Mouse (Mus musculus) hindbrain, embryonic 15.5 days (tissue): ENCODE measurements around the gene Madcam1. TPM values are rescaled to one million over a fixed set of nuclear protein-coding genes. Genes with fewer than 3 reads are reported as not detected.
A peak's percentile ranks its signal among the peaks of the same experiment; 100 is the strongest.

ENCODE experiments used
- ATAC-seq: fragments of 200-750 bp; cut with Nextera tagmentation; 2 replicates; pipeline ENCODE4 v1.8.0; 2017; ENCODE audit warnings: low read depth, moderate number of reproducible peaks, moderate TSS enrichment; ENCODE audit not compliant: low FRiP score
- H3K27ac ChIP-seq: fragments of 300-500 bp; sonication (generic); replicated peaks from 2 replicates; pipeline ENCODE4 v1.5.1; 2015; ENCODE audit warnings: mild to moderate bottlenecking, inconsistent platforms
- H3K27me3 ChIP-seq: fragments of 300-500 bp; sonication (generic); 2 replicates; pipeline ENCODE4 v1.6.1; 2015; ENCODE audit warnings: control low read depth, inconsistent platforms
- H3K36me3 ChIP-seq: fragments of 300-500 bp; sonication (generic); 2 replicates; pipeline ENCODE4 v1.6.1; 2015; ENCODE audit warnings: control low read depth, inconsistent platforms
- H3K4me1 ChIP-seq: fragments of 300-500 bp; sonication (generic); replicated peaks from 2 replicates; pipeline ENCODE4 v1.6.1; 2015; ENCODE audit warnings: control low read depth, inconsistent platforms
- H3K4me2 ChIP-seq: fragments of 300-500 bp; sonication (generic); 2 replicates; pipeline ENCODE4 v1.6.1; 2015; ENCODE audit warnings: moderate library complexity, mild to moderate bottlenecking, inconsistent platforms
- H3K4me3 ChIP-seq: fragments of 300-500 bp; sonication (generic); 2 replicates; pipeline ENCODE4 v1.5.1; 2015; ENCODE audit warnings: mild to moderate bottlenecking, inconsistent platforms
- H3K9ac ChIP-seq: fragments of 300-500 bp; sonication (generic); 2 replicates; pipeline ENCODE4 v1.6.1; 2015; ENCODE audit warnings: inconsistent platforms
- H3K9me3 ChIP-seq: fragments of 300-500 bp; sonication (generic); 2 replicates; pipeline ENCODE4 v1.6.1; 2016; ENCODE audit warnings: control low read depth, inconsistent platforms
- WGBS: fragments of 180-500 bp; shearing (Covaris S2); methylation state at CpG from one replicate; pipeline ENCODE4 v1.1.7; 2015; 5-methylcytosine and 5-hydroxymethylcytosine counted together
- polyA plus RNA-seq: library from polyadenylated mRNA; unstranded; fragments of >200 nt; fragmentation: Nextera tagmentation; extraction: Ambion mirVana; gene quantifications from 2 replicates; pipeline ENCODE4 v1.2.1, GENCODE M21; 2015

The Madcam1 gene
- polyA plus RNA-seq, 1 experiment from 2014 or later = 0.87 TPM

- Histone ChIP-seq H3K4me1 (peaks cover 33% of the 10 kb centered on the region), H3K27ac (peak overlapping the region; percentile 40; the same call in 1 of the 2 replicates), H3K27me3 (no peaks in the 10 kb centered on the region), H3K9ac (0 out of 2 replicates have a peak overlapping the region, but pooled peaks have one; percentile 93), H3K4me3 (peak overlapping the region; percentile 85), H3K9me3 (no peaks in the 10 kb centered on the region), H3K36me3 (peaks cover 17% of the 10 kb centered on the region), H3K4me2 (peak overlapping the region; percentile 95)
- no peak for ATAC-seq
- WGBS = 86% methylated on average over 5 of the region's 5 CpGs
Observed at GRCm38 (mm10) chr10:79706406-79707094, 42.2 kb downstream of the Madcam1 start.

- Histone ChIP-seq H3K4me3 (peak overlapping the region; percentile 5; the same call in 1 of the 2 replicates), H3K36me3 (peaks cover 20% of the 10 kb centered on the region), H3K9me3 (no peaks in the 10 kb centered on the region), H3K4me1 (peaks cover 33% of the 10 kb centered on the region), H3K4me2 (peak overlapping the region; percentile 95), H3K27me3 (no peaks in the 10 kb centered on the region), H3K27ac (no peak overlapping the region), H3K9ac (0 out of 2 replicates have a peak overlapping the region, but pooled peaks have one; percentile 1)
- WGBS = 81% methylated on average over 1 of the region's 1 CpGs
- no peak for ATAC-seq
Observed at GRCm38 (mm10) chr10:79707162-79707561, 42.8 kb downstream of the Madcam1 start.

- no peak overlapping the region for H3K27ac ChIP-seq
- ATAC-seq = no peak
- H3K9ac ChIP-seq = no peak overlapping the region
- 69% methylated on average over 4 of the region's 4 CpGs for WGBS
- H3K9me3 ChIP-seq = no peaks in the 10 kb centered on the region
- H3K4me2 ChIP-seq = peak overlapping the region; percentile 95
- no peak overlapping the region for H3K4me3 ChIP-seq
- H3K27me3 ChIP-seq = no peaks in the 10 kb centered on the region
- H3K4me1 ChIP-seq = peaks cover 33% of the 10 kb centered on the region
- H3K36me3 ChIP-seq = peaks cover 20% of the 10 kb centered on the region
Observed at GRCm38 (mm10) chr10:79707759-79708158, 43.4 kb downstream of the Madcam1 start.

- H3K4me2 ChIP-seq = no peak overlapping the region
- H3K36me3 ChIP-seq = peaks cover 20% of the 10 kb centered on the region
- no peak overlapping the region for H3K9ac ChIP-seq
- H3K4me3 ChIP-seq = no peak overlapping the region
- 92% methylated on average over 21 of the region's 21 CpGs for WGBS
- no peak for ATAC-seq
- no peaks in the 10 kb centered on the region for H3K9me3 ChIP-seq
- H3K4me1 ChIP-seq = peaks cover 33% of the 10 kb centered on the region
- no peaks in the 10 kb centered on the region for H3K27me3 ChIP-seq
- H3K27ac ChIP-seq = no peak overlapping the region
Observed at GRCm38 (mm10) chr10:79708668-79709067, 44.3 kb downstream of the Madcam1 start.

GRCm38 (mm10) chr10:79709307-79709706, 44.9 kb downstream of the Madcam1 start:
- Histone ChIP-seq H3K4me3 (no peak overlapping the region), H3K27me3 (no peaks in the 10 kb centered on the region), H3K27ac (no peak overlapping the region), H3K9ac (no peak overlapping the region), H3K4me2 (no peak overlapping the region), H3K4me1 (peaks cover 33% of the 10 kb centered on the region), H3K9me3 (no peaks in the 10 kb centered on the region), H3K36me3 (peaks cover 20% of the 10 kb centered on the region)
- 84% methylated on average over 7 of the region's 7 CpGs for WGBS
- ATAC-seq = no peak

GRCm38 (mm10) chr10:79712029-79712428, 47.7 kb downstream of the Madcam1 start:
- Histone ChIP-seq H3K9me3 (no peaks in the 10 kb centered on the region), H3K27me3 (peaks cover 17% of the 10 kb centered on the region), H3K9ac (no peak overlapping the region), H3K4me1 (peaks cover 22% of the 10 kb centered on the region), H3K4me3 (no peak overlapping the region), H3K27ac (no peak overlapping the region), H3K4me2 (no peak overlapping the region), H3K36me3 (peaks cover 20% of the 10 kb centered on the region)
- no peak for ATAC-seq
- WGBS = 84% methylated on average over 1 of the region's 1 CpGs

- no peak overlapping the region for H3K4me2 ChIP-seq
- ATAC-seq = peak; percentile 19; the same call in 1 of the 2 replicates
- H3K4me1 ChIP-seq = peaks cover 22% of the 10 kb centered on the region
- WGBS = 12% methylated on average over 4 of the region's 6 CpGs
- H3K9me3 ChIP-seq = no peaks in the 10 kb centered on the region
- H3K4me3 ChIP-seq = no peak overlapping the region
- H3K27me3 ChIP-seq = peaks cover 17% of the 10 kb centered on the region
- H3K27ac ChIP-seq = no peak overlapping the region
- H3K36me3 ChIP-seq = peaks cover 16% of the 10 kb centered on the region
- no peak overlapping the region for H3K9ac ChIP-seq
Observed at GRCm38 (mm10) chr10:79712499-79713126, 48.3 kb downstream of the Madcam1 start.

- peaks cover 21% of the 10 kb centered on the region for H3K27me3 ChIP-seq
- no peak overlapping the region for H3K9ac ChIP-seq
- H3K4me1 ChIP-seq = peaks cover 24% of the 10 kb centered on the region
- H3K4me3 ChIP-seq = no peak overlapping the region
- H3K4me2 ChIP-seq = no peak overlapping the region
- H3K36me3 ChIP-seq = peaks cover 16% of the 10 kb centered on the region
- 40% methylated on average over 1 of the region's 1 CpGs for WGBS
- H3K9me3 ChIP-seq = no peaks in the 10 kb centered on the region
- no peak for ATAC-seq
- no peak overlapping the region for H3K27ac ChIP-seq
Observed at GRCm38 (mm10) chr10:79713163-79713562, 48.8 kb downstream of the Madcam1 start.

GRCm38 (mm10) chr10:79714996-79715395, 50.6 kb downstream of the Madcam1 start:
- Histone ChIP-seq H3K9ac (no peak overlapping the region), H3K4me1 (peaks cover 28% of the 10 kb centered on the region), H3K4me3 (no peak overlapping the region), H3K27ac (no peak overlapping the region), H3K36me3 (peaks cover 16% of the 10 kb centered on the region), H3K27me3 (peaks cover 24% of the 10 kb centered on the region), H3K4me2 (no peak overlapping the region), H3K9me3 (no peaks in the 10 kb centered on the region)
- WGBS = 52% methylated on average over 4 of the region's 4 CpGs
- no peak for ATAC-seq

GRCm38 (mm10) chr10:79716254-79716987, 52.1 kb downstream of the Madcam1 start, which contains the start of gene Hcn2:
Gene Hcn2, plus strand, starts transcription at chr10:79716634.
- WGBS = 2% methylated on average over 54 of the region's 91 CpGs
- H3K9me3 ChIP-seq = no peaks in the 10 kb centered on the region
- peak; percentile 57 for ATAC-seq
- peaks cover 28% of the 10 kb centered on the region for H3K4me1 ChIP-seq
- peaks cover 24% of the 10 kb centered on the region for H3K27me3 ChIP-seq
- peak within 1 kb of the TSS; percentile 64 for H3K27ac ChIP-seq
- peaks cover 5% of the 10 kb centered on the region for H3K36me3 ChIP-seq
- H3K4me2 ChIP-seq = peak within 1 kb of the TSS; percentile 82
- peak within 1 kb of the TSS; percentile 84 for H3K9ac ChIP-seq
- peak within 1 kb of the TSS; percentile 86 for H3K4me3 ChIP-seq

- 0 out of 2 replicates have a peak, but pooled peaks have one; percentile 3 for ATAC-seq
- H3K27ac ChIP-seq = peak overlapping the region; percentile 64
- peaks cover 24% of the 10 kb centered on the region for H3K27me3 ChIP-seq
- H3K9me3 ChIP-seq = no peaks in the 10 kb centered on the region
- peak overlapping the region; percentile 86 for H3K4me3 ChIP-seq
- WGBS = 0% methylated on average over 42 of the region's 44 CpGs
- H3K4me2 ChIP-seq = peak overlapping the region; percentile 82
- H3K36me3 ChIP-seq = no peaks in the 10 kb centered on the region
- peak overlapping the region; percentile 84 for H3K9ac ChIP-seq
- peaks cover 28% of the 10 kb centered on the region for H3K4me1 ChIP-seq
Observed at GRCm38 (mm10) chr10:79716988-79717355, 52.6 kb downstream of the Madcam1 start.
